Mouse (Mus musculus) adrenal gland, postnatal 36 days (tissue): ENCODE results near the gene Men1. TPM values are rescaled to one million over a fixed set of nuclear protein-coding genes. Genes with fewer than 3 reads are reported as not detected.
"Not testable (repeated sequence)": the region's sequence is repeated elsewhere in the genome, so short reads cannot be mapped to it uniquely, and the experiment has no call there.

Experiments used
- DNase-seq, 2 experiments: peaks; one replicate each; pipeline ENCODE4 v3.0.0; 2021; ENCODE audit warnings: mixed read lengths in 1 of 2
- total RNA-seq, 2 experiments: library from RNA; stranded (reverse); gene quantifications; 2 replicates each; pipeline ENCODE4 v1.2.3; 2021

Men1 gene
- total RNA-seq, 2 experiments from 2014 or later = 48.7 to 56.3 TPM

DNA sequence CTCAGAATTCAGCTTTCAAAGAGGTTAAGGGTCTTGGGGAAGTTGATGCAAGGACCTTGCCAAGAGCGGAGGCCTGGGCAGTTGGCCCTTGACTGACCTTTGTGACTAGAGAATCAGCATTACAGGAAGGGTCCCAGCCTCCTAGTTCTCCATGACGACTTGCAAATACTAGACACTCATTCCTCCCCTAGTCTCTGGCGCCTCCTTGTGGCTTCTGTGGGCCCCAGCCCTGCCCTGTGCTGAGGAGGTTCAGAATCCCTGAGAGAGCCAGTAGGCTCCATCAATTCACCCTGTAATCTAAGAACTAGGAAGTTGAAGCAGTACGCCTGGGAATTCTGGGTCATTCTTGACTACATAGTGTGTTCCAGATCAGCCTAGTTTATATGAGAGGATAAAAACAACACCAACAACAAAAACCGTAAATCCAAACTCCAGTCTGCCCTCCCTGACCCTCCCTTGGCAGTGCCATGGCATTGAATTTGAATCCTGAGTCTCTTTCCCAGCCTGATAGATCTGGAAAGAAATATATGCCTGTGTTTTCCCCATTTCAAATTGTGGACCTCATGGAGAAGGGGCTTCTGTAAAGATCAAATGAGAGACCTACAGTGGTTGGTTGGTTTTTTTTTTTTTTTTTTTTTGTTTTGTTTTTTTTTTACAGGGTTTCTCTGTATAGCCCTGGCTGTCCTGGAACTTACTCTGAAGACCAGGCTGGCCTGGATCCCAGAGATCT is 29.8 kb upstream of the Men1 start:
- peak; percentile 94 to 95 for DNase-seq

DNA sequence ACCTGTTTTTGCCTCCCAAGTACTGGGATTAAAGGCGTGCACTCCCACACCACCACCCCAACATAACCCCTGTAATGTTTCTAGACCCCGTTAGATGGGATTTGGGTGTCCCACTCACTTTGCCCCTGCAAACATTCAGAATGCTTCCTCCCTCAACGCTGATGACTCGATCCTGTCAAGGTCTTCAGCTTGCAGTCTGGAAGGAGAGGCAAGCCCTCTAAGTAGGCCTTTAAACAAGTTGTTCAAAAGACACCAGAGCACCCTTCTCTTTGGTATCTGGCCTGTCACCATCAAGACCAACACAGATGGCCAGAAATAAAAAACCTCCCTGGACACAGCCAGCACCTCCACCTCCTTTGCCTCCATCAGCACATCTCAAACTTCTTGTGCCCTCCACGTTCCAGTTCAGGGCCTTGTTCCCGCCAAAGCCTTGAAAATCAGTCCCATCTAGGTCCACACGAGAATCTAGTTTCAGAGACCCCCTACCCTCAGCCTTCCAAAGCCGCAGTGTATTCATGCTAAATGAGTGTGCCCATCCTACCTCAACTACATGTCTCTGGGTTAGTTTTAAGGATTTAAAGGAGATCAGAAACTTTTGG is 29.2 kb upstream of the Men1 start:
- DNase-seq = no peak

DNA sequence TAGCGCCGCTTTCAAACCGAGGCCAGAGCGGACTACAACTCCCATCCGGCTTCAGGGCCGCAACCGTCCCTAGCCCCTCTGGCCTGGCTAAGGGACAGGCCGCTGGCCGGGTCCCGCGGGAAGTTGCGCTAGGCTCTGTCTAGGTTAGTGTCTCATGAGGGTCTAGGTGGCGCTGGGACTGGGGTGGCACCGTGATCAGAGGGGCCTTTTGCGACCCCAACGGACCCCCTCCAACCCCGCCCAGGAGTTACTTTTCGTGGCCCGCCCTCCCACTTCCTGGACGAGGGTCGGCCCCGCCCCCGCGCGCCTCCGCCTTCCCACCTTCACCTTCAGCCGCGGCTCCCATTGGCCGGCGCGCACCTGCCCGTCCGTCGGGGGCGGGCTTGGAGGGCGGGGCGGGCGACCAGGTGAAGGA is 28.6 kb upstream of the Men1 start, which contains the start of gene Cdc42bpg:
Gene Cdc42bpg (plus strand): TSS at position 320 of the 415 bp plus-strand sequence.
- peak; percentile 92 to 96 for DNase-seq

DNA sequence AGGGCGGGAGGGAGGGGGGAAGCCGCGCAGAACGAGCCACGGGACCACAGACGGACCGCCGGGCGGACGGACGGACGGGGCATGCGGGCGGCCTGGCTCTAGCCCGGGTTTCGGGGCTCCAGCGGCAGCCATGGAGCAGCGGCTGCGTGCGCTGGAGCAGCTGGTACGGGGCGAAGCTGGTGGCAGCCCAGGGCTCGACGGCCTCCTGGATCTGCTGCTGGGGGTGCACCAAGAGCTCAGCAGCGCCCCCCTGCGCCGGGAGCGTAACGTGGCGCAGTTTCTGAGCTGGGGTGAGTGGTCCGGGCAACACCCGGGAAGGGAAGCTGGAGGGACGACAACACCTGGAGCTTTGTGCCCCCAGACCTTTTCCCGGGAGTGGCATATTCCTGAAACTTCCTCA is 28.2 kb upstream of the Men1 start:
- peak; percentile 82 to 90 for DNase-seq

DNA sequence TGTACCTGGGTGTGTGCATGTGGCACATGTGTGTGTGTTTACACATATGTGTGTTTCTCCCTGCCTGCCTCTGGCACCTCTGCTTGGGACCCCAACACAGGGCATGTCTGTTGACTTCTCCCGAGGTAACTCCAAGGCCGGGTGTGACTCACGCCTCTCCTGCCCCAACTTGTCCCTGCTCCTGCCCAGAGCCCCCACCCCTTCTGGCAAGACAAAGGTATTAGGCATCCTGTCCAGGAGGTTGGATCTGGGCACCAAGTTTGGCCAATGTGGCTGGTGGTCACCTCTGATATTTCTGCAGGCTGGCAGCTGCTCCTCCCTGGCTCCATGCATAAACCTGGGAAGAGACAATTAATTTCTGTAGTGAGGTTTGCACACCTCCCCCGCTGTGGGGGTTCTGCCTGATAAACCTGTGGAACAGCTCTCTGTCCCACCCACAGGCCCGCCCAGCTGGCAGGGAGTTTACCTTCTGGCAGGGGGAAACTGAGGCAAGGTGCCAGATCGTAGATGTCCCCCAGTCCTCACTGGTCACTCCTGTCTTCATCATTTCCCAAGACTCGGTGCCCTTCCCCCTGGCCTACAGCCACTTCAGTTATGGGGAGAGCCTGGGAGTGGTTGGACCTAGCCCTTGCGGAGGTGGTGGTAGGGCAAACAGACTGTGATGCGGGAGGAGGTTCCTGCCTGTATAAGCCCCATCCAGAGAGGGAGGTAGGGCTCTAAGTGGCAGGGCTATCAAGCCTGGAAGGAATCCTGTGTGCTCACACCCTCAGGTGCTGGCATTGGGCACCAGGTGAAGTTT is 26.8 kb upstream of the Men1 start:
- DNase-seq = peak; percentile 69

DNA sequence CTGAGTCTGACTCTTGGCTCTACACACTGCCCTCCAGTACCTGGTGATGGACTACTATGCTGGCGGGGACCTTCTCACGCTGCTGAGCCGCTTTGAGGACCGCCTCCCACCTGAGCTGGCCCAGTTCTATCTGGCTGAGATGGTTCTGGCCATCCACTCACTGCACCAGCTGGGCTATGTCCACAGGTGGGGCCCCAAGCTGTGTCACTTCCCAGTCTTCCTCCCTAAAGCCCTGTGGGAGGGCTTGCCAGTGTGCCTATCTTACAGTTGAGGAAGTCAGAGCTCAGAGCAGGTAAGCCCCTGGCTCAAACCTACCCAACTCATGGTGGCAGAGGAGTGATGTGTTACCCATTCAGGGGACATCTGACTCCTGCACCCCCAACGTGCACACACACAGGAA is 24.6 kb upstream of the Men1 start:
- DNase-seq = no peak

DNA sequence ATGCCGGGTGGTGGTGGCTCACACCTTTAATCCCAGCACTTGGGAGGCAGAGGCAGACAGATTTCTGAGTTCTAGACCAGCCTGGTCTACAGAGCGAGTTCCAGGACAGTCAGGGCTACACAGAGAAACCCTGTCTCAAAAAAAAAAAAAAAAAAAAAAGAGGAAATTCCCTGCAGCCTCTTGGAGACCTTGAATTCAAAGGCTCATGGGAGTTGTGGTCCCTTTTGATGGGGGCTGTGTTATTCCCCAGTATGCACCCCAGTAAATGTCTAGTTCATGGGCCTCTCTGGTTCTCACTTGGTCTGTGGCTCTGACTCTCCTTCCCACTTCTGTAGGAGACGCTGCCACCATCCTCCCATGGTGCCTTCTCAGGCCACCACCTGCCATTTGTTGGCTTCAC is 23.0 kb upstream of the Men1 start:
- DNase-seq = not testable (repeated sequence)

DNA sequence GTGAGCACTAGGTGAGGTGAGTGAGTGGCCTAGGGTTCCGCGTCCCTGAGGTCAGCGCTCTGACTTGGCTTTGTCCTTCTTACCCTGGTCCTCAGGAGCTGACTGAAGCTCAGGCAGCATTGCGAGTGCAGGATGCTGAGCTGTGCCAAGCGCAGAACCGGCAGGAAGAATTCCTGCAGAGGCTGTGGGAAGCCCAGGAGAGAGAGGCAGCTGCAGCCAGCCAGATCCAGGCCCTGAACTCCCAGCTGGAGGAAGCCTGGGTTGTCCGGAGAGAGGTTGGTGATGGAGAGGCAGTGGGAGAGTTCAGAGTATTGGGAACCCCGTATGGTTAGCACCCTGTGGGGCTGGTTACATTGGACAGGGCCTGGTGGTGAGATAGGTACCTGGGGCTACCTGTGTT is 21.0 kb upstream of the Men1 start:
- no peak for DNase-seq

DNA sequence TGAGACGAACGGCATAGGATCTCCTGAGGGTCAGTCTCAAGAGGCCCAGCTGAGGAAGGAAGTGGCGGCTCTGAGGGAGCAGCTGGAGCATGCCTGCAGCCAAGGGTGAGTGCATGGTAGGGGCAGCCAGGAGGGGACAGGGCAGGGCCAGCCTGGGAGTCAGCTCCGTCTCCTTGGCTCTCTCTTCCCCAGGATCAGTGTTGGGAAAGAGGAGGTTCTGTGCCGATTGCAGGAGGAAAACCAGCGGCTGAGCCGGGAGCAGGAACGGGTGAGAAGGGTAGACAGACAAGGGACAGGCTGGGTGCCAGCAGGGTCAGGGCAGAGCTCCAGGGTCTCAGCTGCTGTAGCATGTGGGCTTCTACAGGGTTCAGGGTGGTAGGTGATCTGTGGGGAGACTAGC is 20.3 kb upstream of the Men1 start:
- DNase-seq = no peak

DNA sequence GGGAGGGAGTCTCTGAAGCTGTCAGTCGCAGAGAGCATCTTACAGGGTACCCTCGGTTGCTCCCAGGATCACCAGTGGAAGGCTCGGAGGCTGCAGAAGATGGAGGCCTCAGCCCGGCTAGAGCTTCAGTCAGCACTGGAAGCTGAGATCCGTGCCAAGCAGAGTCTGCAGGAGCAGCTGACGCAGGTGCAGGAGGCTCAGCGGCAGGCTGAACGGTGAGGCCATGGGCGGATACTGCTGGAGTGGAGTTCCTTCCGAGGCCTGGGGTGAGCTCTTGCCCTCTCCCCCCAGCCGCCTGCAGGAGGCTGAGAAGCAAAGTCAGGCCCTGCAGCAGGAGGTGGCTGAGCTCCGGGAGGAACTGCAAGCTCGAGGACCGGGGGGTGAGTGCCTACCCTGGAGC is 19.2 kb upstream of the Men1 start:
- no peak for DNase-seq

DNA sequence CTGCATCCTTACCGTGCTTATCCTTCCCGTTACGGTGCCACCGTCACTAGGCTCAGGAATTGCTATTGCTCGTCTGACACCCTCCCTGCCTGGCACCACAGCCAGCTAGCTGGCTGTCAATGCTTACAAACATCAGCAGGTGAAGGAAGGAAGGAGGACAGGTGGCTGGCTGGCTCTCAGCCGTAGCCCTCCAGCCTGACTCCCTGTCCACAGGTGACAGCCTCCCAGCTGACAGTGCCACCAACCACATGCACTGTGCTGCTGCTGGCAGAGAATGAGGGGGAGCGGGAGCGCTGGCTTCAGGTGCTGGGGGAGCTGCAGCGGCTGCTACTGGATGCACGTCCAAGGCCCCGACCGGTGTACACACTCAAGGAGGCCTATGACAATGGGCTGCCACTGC is 16.6 kb upstream of the Men1 start:
- DNase-seq = no peak

DNA sequence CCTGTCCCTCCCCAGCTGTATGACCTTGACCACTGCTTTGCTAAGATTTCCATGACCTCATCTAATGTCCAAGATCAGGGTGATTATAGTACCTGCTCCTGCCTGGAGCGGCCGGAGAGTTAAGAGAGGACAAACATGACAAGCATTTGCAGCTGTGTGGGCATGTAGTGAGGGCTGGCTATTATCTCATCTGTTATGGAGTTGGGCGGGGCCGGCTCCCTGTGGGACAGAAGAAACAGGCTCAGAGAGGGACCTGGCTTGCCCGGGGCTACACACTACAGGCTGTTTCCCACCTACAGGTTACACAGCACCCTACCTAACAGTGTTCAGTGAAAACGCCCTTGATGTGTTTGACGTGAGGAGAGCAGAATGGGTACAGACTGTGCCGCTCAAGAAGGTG is 13.4 kb upstream of the Men1 start:
- DNase-seq = no peak

DNA sequence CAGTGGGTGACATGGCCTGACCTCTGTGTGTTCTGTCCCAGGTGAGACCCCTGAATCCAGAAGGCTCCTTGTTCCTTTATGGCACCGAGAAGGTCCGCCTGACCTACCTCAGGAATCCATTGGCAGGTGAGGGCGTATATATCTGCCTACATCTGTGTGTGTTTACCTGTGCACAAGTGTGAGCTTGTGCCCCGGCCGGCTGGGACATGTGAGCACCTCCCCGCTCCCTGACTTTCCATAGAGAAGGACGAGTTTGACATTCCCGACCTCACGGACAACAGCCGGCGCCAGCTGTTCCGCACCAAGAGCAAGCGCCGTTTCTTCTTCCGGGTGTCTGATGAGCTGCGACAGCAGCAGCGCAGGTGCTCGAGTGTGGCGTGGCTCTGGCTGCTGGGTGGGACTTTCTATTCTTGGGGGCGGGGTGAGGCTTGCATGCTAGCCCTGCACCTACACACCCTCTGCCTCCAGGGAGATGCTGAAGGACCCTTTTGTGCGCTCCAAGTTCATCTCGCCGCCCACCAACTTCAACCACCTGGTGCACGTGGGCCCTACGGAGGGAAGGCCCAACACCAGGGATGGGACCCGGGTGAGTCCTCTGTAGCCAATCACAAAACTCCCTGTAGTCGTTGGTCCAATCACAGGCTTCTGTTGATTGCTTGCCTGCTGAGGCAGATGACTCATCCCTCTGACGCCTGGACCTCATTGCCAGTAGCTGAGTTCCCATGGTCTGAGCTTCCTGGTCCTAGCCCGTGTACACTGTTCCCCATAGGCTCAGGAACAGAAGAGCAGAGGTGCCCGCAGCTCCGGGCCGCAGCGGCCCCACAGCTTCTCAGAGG is 12.8 kb upstream of the Men1 start:
- peak; percentile 62 to 64 for DNase-seq

DNA sequence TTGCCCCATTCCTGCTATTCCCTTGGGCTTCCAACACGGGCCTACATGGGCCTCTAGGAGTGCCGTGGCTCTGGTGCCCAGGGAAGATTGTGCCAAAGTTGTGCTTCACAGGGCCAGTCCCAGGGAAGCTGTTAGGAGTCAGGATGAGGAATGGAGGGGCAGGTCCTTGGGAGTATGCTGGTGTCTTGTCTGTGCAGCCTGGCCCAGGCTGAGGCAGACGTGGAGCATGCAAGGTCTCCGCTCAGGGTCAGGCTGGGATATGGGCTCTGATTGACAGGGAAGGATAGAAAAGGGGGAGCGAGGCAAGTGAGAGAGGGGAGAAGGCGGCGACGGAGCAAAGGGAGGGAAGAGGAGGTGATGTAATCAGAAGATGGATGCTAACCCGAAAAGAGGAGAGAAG is 10.0 kb upstream of the Men1 start:
- DNase-seq = peak; percentile 55 to 58

DNA sequence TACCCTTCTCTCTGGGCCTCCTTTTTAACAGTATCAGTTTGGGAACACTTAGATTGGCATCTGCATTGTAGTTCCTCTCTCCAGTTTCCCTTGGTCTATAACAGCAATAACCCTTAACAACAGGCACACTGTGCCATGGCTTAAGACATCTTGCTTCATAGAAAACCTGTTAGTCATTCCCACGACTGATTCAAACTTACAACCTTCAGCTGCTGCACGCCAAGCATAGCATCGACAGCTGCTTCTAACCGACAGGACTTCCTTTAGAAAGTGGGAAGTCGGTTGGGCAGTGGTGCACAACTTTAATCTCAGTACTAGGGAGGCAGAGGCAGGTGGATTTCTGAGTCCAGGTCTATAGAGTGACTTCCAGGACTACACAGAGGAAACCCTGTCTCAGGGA is 3.6 kb upstream of the Men1 start:
- peak in 1 of 2 experiments; percentile 28 for DNase-seq

DNA sequence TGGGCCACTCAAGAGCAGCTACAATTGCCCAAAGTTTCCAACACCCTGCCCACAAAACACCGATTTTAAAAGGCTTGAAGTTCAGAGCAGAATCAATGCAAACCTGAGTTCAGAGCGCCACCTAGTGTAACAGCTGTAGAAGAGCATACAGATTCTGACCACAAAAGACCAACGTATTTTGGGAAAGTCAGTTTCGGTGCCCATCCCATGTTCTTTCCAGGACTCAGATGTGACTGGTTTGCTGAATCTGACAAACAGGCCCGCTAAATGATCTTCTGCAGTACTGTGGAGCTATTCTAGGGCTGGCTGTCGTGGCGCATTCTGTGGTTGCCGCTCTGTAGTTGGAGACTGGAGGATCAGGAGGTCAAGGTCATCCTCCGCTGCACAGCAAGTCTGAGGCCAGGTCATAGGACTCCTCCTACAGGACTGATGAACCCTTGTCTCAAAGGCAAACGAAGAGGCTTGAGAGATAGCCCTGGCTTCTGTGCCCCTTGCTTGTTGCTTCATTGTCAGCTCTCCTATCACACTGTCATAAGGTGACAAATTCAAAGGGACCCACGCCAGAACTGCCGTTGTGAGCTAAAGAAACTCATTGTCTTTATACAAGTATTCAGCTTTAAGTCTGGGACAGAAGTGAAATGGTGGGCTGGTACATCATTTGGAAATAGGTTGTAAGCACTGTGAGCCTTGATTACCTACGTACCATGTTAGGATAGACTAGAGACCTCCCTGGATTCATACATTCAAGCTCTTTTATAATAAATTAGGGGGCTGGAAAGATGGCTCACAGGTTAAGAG is 2.9 kb upstream of the Men1 start:
- DNase-seq = peak; percentile 59 to 80

DNA sequence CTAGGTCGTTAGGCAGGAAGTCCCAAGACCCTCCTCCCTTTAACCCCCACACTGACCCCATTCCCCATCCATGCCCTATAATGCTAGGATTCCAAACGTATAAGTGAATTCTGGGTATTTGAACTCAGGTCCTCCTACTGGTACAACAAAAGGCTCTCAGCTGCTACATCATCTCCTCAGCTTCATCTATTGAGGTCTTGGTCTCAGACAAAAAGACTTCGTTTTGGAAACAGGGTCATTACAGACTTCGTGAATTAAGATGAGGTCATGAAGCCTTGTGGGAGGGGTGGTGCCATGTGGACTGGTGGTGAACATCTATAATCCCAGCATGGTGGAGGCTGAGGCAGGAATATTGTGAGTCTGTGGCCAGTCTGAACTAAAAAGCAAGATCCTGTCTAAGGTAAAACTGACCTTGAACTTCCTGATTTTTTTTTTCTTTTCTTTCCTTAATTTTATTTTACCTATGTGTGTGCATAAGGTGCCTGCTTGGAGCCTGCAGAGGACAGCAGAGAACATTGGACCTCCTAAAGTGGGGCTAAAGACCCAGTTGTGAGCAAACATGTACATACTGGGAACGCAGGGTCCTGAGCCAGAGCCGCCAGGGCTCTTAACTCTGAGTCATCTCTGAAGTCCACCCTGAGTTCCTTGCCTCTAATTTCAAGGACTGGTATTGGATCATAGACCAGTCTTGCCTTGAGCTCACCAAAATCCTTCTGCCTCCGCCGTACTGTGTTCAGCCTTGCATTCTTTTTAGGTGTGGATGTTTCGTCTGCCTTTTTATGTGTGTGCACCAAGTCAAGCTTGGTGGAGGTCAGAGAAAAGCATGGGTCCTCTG is 801 bp upstream of the Men1 start:
- DNase-seq = peak in 1 of 2 experiments; percentile 10

DNA sequence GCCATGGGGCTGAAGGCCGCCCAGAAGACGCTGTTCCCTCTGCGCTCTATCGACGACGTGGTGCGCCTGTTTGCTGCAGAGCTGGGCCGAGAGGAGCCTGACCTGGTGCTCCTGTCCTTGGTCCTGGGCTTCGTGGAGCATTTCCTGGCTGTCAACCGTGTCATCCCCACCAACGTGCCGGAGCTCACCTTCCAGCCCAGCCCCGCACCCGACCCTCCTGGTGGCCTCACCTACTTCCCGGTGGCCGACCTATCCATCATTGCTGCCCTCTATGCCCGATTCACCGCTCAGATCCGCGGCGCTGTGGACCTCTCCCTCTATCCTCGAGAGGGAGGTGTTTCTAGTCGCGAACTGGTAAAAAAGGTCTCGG is 664 bp downstream of the Men1 start:
- peak in 1 of 2 experiments; percentile 35 for DNase-seq

DNA sequence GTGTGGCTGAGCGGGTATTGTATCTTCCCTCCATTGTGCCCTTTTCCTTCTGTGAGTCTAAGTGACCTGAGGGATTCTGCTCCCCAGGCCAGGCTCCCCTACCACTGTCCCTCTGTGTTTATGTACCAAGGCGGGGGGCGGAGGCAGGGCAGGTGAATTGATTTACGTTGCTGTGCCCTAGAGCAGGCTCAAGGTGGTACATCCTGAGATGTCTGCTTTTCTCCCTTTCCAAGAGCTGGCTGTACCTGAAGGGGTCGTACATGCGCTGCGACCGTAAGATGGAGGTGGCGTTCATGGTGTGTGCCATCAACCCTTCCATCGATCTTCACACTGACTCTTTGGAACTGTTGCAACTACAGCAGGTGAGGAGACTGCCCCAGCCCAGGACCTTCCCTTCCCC is 2.1 kb downstream of the Men1 start:
- DNase-seq = no peak

DNA sequence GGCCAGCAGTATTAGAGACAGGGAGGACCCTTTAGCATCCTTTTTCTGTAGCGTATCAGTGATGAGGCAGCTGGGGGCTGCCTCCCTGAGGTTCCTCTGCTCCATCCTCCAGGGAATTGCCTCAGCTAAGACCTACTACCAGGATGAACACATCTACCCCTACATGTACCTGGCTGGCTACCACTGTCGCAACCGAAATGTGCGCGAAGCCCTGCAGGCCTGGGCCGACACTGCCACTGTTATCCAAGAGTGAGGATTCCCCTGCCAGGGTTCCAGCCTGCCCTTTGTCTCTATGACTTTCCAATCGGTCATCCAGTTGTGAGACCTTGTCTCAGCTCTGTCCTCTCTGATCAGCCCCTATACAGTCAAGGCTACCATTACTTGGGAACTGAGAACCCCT is 3.4 kb downstream of the Men1 start:
- no peak for DNase-seq

DNA sequence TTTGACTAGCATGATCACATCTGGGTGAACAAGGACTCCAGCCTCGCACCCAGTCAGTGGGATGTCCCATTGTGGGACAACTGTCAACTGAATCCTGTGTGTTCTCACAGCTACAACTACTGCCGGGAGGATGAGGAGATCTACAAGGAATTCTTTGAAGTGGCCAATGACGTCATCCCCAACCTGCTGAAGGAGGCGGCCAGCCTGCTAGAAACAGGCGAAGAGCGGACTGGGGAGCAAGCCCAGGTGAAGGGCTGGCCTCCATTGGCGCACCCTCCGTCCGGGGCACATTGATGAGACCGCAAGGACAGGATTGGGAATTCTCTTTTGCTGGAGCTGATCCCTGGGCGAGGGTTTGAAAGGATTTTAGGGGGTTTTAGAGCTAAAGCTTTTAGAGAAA is 3.9 kb downstream of the Men1 start:
- DNase-seq = no peak
